Mouse (Mus musculus): ENCODE results near the gene Rnf6. TPM values are rescaled to one million over a fixed set of nuclear protein-coding genes. Genes with fewer than 3 reads are reported as not detected.

Rnf6 gene
- polyA plus RNA-seq, 1 experiment from 2014 or later: 47.2 TPM

- no peak overlapping the region for H3K4me2 ChIP-seq (replicated peaks)
- no peaks in the 10 kb centered on the region for H3K4me1 ChIP-seq (replicated peaks)
- H3K36me3 ChIP-seq: no peaks in the 10 kb centered on the region
- H3K9ac ChIP-seq: no peak overlapping the region
- no peaks in the 10 kb centered on the region for H3K9me3 ChIP-seq
- H3K27me3 ChIP-seq (replicated peaks): no peaks in the 10 kb centered on the region
- H3K4me3 ChIP-seq (replicated peaks): no peak overlapping the region
- 85% methylated on average over 8 of the region's 8 CpGs for WGBS
- no peak for ATAC-seq
- no peak overlapping the region for H3K27ac ChIP-seq
These were observed 6.1 kb upstream of the Rnf6 start for GRCm38 (mm10) chr5:146227496-146227895.

- peaks cover 4% of the 10 kb centered on the region for H3K4me1 ChIP-seq (replicated peaks)
- no peak overlapping the region for H3K9ac ChIP-seq
- no peaks in the 10 kb centered on the region for H3K36me3 ChIP-seq
- ATAC-seq: no peak
- H3K4me3 ChIP-seq (replicated peaks): no peak overlapping the region
- no peaks in the 10 kb centered on the region for H3K27me3 ChIP-seq (replicated peaks)
- H3K9me3 ChIP-seq: no peaks in the 10 kb centered on the region
- H3K4me2 ChIP-seq (replicated peaks): no peak overlapping the region
- no peak overlapping the region for H3K27ac ChIP-seq
- 83% methylated on average over 5 of the region's 5 CpGs for WGBS
These were observed 2.4 kb upstream of the Rnf6 start for GRCm38 (mm10) chr5:146223786-146224185.

DNA sequence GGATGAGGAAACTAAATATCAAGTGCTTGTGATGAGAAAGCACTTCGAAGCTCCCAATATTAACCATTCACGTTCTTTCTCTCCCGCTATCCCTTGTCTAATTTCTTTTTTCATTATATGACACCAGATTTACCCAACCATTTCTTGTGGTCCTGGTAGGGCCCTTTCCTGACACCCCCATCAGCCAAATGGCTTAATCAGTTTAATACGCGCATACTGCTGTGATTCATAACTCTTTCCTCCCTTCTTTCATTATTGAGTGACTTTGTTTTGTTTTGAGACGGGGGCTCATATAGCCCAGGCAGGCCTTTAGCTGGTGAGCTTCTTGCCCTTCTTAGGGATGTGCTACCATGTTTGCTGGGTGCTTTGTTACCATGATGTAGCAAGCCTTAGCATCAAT lies 367 bp upstream of the Rnf6 start:
- peak overlapping the region; percentile 89 for H3K9ac ChIP-seq
- peaks cover 7% of the 10 kb centered on the region for H3K36me3 ChIP-seq
- no peak for ATAC-seq
- no peaks in the 10 kb centered on the region for H3K9me3 ChIP-seq
- no peaks in the 10 kb centered on the region for H3K27me3 ChIP-seq (replicated peaks)
- H3K4me2 ChIP-seq (replicated peaks): peak overlapping the region; percentile 64
- H3K4me3 ChIP-seq (replicated peaks): peak overlapping the region; percentile 82
- H3K27ac ChIP-seq: peak overlapping the region; percentile 100
- H3K4me1 ChIP-seq (replicated peaks): peaks cover 4% of the 10 kb centered on the region
- 32% methylated on average over 6 of the region's 6 CpGs for WGBS

DNA sequence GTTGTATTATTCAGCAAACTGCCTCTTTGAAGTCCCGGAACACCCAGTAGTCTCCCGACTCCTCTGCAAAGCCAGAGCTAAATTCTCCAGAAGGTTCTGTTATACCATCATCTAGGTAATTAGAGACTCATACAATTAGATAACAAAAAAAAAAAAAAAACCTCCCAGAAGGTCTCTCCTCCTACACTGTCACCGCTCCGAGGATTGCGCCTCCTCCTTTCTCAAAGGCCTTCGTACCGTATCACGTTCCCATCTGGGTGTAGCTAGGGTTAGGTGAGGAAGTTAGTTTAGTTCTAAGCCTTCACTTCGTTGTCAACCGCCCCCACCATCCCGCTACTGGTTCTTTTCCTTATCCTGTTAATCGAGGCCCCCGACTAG lies 865 bp downstream of the Rnf6 start:
- WGBS: 8% methylated on average over 13 of the region's 13 CpGs
- H3K4me1 ChIP-seq (replicated peaks): peaks cover 4% of the 10 kb centered on the region
- H3K9me3 ChIP-seq: no peaks in the 10 kb centered on the region
- peak overlapping the region; percentile 64 for H3K4me2 ChIP-seq (replicated peaks)
- peak overlapping the region; percentile 82 for H3K4me3 ChIP-seq (replicated peaks)
- H3K36me3 ChIP-seq: peaks cover 12% of the 10 kb centered on the region
- H3K27ac ChIP-seq: peak overlapping the region; percentile 100; the same call in 1 of the 2 replicates
- peak; percentile 72 for ATAC-seq
- H3K9ac ChIP-seq: peak overlapping the region; percentile 54
- H3K27me3 ChIP-seq (replicated peaks): no peaks in the 10 kb centered on the region

DNA sequence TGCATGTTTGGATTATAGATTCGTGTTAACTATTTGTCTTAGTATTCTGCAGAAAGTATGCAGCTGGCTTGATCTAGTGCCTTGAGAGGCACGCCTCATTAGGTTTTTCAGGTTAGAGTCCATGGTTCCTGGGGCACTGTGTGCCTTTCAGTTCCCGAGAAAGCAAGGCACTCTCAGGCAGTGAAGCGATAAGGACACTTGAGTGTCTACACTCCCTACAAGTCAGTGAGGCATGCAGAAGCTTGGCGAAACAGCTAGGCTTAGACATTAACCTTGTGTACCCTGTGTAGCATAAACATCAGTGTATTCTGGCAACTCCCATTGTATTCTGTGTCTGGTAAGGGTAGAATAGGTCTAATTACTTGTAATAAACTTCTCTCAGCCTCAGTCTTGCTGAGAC lies 15.8 kb downstream of the Rnf6 start:
- H3K9me3 ChIP-seq: no peaks in the 10 kb centered on the region
- H3K4me2 ChIP-seq (replicated peaks): no peak overlapping the region
- H3K27ac ChIP-seq: no peak overlapping the region
- no peaks in the 10 kb centered on the region for H3K27me3 ChIP-seq (replicated peaks)
- ATAC-seq: no peak
- H3K9ac ChIP-seq: no peak overlapping the region
- H3K4me1 ChIP-seq (replicated peaks): no peaks in the 10 kb centered on the region
- H3K4me3 ChIP-seq (replicated peaks): no peak overlapping the region
- 85% methylated on average over 5 of the region's 5 CpGs for WGBS
- H3K36me3 ChIP-seq: peaks cover 39% of the 10 kb centered on the region

- WGBS: 79% methylated on average over 2 of the region's 2 CpGs
- H3K4me2 ChIP-seq (replicated peaks): no peak overlapping the region
- no peaks in the 10 kb centered on the region for H3K4me1 ChIP-seq (replicated peaks)
- no peaks in the 10 kb centered on the region for H3K9me3 ChIP-seq
- H3K4me3 ChIP-seq (replicated peaks): no peak overlapping the region
- no peak for ATAC-seq
- peaks cover 35% of the 10 kb centered on the region for H3K36me3 ChIP-seq
- no peaks in the 10 kb centered on the region for H3K27me3 ChIP-seq (replicated peaks)
- H3K9ac ChIP-seq: no peak overlapping the region
- no peak overlapping the region for H3K27ac ChIP-seq
These were observed 17.4 kb downstream of the Rnf6 start for GRCm38 (mm10) chr5:146203921-146204320.

DNA sequence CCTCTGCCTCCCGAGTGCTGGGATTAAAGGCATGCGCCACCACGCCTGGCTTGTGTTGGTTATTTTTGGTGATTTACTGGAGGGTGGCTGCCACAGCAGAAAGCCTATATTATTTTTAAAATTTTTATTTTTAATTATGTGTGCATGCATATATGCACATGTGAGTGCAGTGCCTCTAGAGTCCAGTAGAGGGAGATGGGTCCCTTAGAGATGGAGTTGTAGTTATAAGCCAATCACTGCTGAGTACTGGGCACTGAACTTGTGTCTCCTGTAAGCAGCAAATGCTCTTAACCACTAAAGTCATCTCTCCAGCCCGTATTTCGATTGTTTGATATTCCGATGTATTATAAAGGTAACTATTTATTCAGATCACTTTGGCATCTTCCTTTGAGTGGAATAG lies 20.8 kb downstream of the Rnf6 start:
- Histone ChIP-seq H3K27me3 (replicated peaks) (no peaks in the 10 kb centered on the region), H3K36me3 (peaks cover 15% of the 10 kb centered on the region), H3K4me2 (replicated peaks) (no peak overlapping the region), H3K27ac (no peak overlapping the region), H3K4me1 (replicated peaks) (no peaks in the 10 kb centered on the region), H3K4me3 (replicated peaks) (no peak overlapping the region), H3K9ac (no peak overlapping the region), H3K9me3 (no peaks in the 10 kb centered on the region)
- no peak for ATAC-seq
- WGBS: 99% methylated on average over 6 of the region's 6 CpGs

GRCm38 (mm10) chr5:146199540-146199939 lies 21.8 kb downstream of the Rnf6 start:
- H3K4me3 ChIP-seq (replicated peaks): no peak overlapping the region
- no peak overlapping the region for H3K9ac ChIP-seq
- no peak for ATAC-seq
- peaks cover 6% of the 10 kb centered on the region for H3K36me3 ChIP-seq
- no peak overlapping the region for H3K4me2 ChIP-seq (replicated peaks)
- no peaks in the 10 kb centered on the region for H3K27me3 ChIP-seq (replicated peaks)
- H3K27ac ChIP-seq: no peak overlapping the region
- H3K4me1 ChIP-seq (replicated peaks): no peaks in the 10 kb centered on the region
- H3K9me3 ChIP-seq: no peaks in the 10 kb centered on the region
- 86% methylated on average over 2 of the region's 2 CpGs for WGBS

- H3K27ac ChIP-seq: no peak overlapping the region
- no peaks in the 10 kb centered on the region for H3K27me3 ChIP-seq (replicated peaks)
- no peak overlapping the region for H3K4me2 ChIP-seq (replicated peaks)
- H3K36me3 ChIP-seq: peaks cover 3% of the 10 kb centered on the region
- H3K9me3 ChIP-seq: no peaks in the 10 kb centered on the region
- H3K9ac ChIP-seq: no peak overlapping the region
- H3K4me1 ChIP-seq (replicated peaks): no peaks in the 10 kb centered on the region
- H3K4me3 ChIP-seq (replicated peaks): no peak overlapping the region
- no peak for ATAC-seq
These were observed 22.3 kb downstream of the Rnf6 start for GRCm38 (mm10) chr5:146199073-146199472.

DNA sequence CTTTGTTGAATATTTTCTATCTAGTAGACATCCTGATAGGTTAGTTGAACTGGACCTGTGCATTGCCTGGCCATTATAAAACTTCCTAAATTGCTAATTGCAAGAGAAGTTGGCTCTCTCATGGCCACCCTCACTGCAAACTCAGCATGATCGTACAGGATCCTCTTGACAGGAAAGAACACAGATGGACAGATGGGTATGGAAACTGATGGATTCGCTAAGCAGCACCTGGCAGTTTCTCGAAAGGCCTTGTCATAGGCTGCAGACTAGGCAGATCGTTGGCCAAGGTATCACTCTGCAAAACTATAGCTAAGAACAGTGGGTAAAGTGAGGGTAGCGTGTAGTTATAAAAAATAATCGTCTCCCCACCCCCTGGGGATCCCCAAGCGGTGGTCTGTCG lies 28.0 kb downstream of the Rnf6 start:
- no peak overlapping the region for H3K27ac ChIP-seq
- no peaks in the 10 kb centered on the region for H3K4me1 ChIP-seq (replicated peaks)
- no peak overlapping the region for H3K4me2 ChIP-seq (replicated peaks)
- no peak overlapping the region for H3K9ac ChIP-seq
- no peaks in the 10 kb centered on the region for H3K36me3 ChIP-seq
- no peak for ATAC-seq
- H3K27me3 ChIP-seq (replicated peaks): no peaks in the 10 kb centered on the region
- H3K9me3 ChIP-seq: no peaks in the 10 kb centered on the region
- no peak overlapping the region for H3K4me3 ChIP-seq (replicated peaks)
- WGBS: 80% methylated on average over 8 of the region's 8 CpGs

- Histone ChIP-seq H3K9me3 (no peaks in the 10 kb centered on the region), H3K4me2 (replicated peaks) (no peak overlapping the region), H3K9ac (no peak overlapping the region), H3K27me3 (replicated peaks) (no peaks in the 10 kb centered on the region), H3K4me3 (replicated peaks) (no peak overlapping the region), H3K36me3 (no peaks in the 10 kb centered on the region), H3K4me1 (replicated peaks) (no peaks in the 10 kb centered on the region), H3K27ac (no peak overlapping the region)
- 61% methylated on average over 3 of the region's 3 CpGs for WGBS
- ATAC-seq: no peak
These were observed 30.7 kb downstream of the Rnf6 start for GRCm38 (mm10) chr5:146190501-146191269.

GRCm38 (mm10) chr5:146190093-146190492 lies 31.3 kb downstream of the Rnf6 start:
- H3K9ac ChIP-seq: no peak overlapping the region
- 66% methylated on average over 4 of the region's 4 CpGs for WGBS
- H3K4me1 ChIP-seq (replicated peaks): no peaks in the 10 kb centered on the region
- no peaks in the 10 kb centered on the region for H3K9me3 ChIP-seq
- H3K27ac ChIP-seq: no peak overlapping the region
- peak; percentile 63; the same call in 1 of the 2 replicates for ATAC-seq
- no peak overlapping the region for H3K4me2 ChIP-seq (replicated peaks)
- no peaks in the 10 kb centered on the region for H3K27me3 ChIP-seq (replicated peaks)
- H3K4me3 ChIP-seq (replicated peaks): no peak overlapping the region
- H3K36me3 ChIP-seq: no peaks in the 10 kb centered on the region

GRCm38 (mm10) chr5:146188712-146189111 lies 32.6 kb downstream of the Rnf6 start:
- Histone ChIP-seq H3K27ac (no peak overlapping the region), H3K27me3 (replicated peaks) (no peaks in the 10 kb centered on the region), H3K9me3 (no peaks in the 10 kb centered on the region), H3K36me3 (no peaks in the 10 kb centered on the region), H3K4me3 (replicated peaks) (no peak overlapping the region), H3K4me1 (replicated peaks) (no peaks in the 10 kb centered on the region), H3K4me2 (replicated peaks) (no peak overlapping the region), H3K9ac (no peak overlapping the region)
- 91% methylated on average over 7 of the region's 7 CpGs for WGBS
- no peak for ATAC-seq
